Mouse (Mus musculus) lung, embryonic 16.5 days (tissue): ENCODE measurements at regions not wholly inside any gene's neighbourhood (a gene's known extent, or its start where the extent isn't known, plus 50 kb on each side); places are given as distances from the start of the nearest gene placed in this dataset.

ENCODE experiments used
- ATAC-seq: fragments of 200-750 bp; cut with Nextera tagmentation; 2 replicates; pipeline ENCODE4 v1.8.0; 2017; ENCODE audit warnings: low read depth, mild to moderate bottlenecking, moderate library complexity
- H3K27ac ChIP-seq: fragments of 300-500 bp; sonication (generic); 2 replicates; pipeline ENCODE4 v1.5.1; 2014; ENCODE audit warnings: mild to moderate bottlenecking, control low read depth, low read length
- H3K27me3 ChIP-seq: fragments of 300-500 bp; sonication (generic); 2 replicates; pipeline ENCODE4 v1.6.1; 2014; ENCODE audit warnings: low read depth, low read length, mixed read lengths; ENCODE audit not compliant: control insufficient read depth, insufficient read depth
- H3K36me3 ChIP-seq: fragments of 300-500 bp; sonication (generic); 2 replicates; pipeline ENCODE4 v1.6.1; 2014; ENCODE audit warnings: low read length; ENCODE audit not compliant: control insufficient read depth, insufficient read depth
- H3K4me1 ChIP-seq: fragments of 300-500 bp; sonication (generic); replicated peaks from 2 replicates; pipeline ENCODE4 v1.6.1; 2014; ENCODE audit warnings: low read length, mixed read lengths; ENCODE audit not compliant: control insufficient read depth, insufficient read depth
- H3K4me2 ChIP-seq: fragments of 300-500 bp; sonication (generic); 2 replicates; pipeline ENCODE4 v1.6.1; 2014; ENCODE audit warnings: low read depth, low read length, control low read depth
- H3K4me3 ChIP-seq: fragments of 300-500 bp; sonication (generic); 2 replicates; pipeline ENCODE4 v1.5.1; 2014; ENCODE audit warnings: mild to moderate bottlenecking, low read length, control low read depth
- H3K9ac ChIP-seq: fragments of 300-500 bp; sonication (generic); 2 replicates; pipeline ENCODE4 v1.6.1; 2014; ENCODE audit warnings: low read length, control low read depth
- H3K9me3 ChIP-seq: fragments of 300-500 bp; sonication (generic); 2 replicates; pipeline ENCODE4 v1.6.1; 2016; ENCODE audit warnings: low read length; ENCODE audit not compliant: control insufficient read depth
- WGBS: fragments of 180-500 bp; shearing (Covaris S2); extraction: QIAGEN DNeasy Blood & Tissue Kit; methylation state at CpG from one replicate; pipeline ENCODE4 v1.1.7; 2014; 5-methylcytosine and 5-hydroxymethylcytosine counted together

- Histone ChIP-seq H3K9ac (no peak overlapping the region), H3K4me3 (no peak overlapping the region), H3K27me3 (peaks cover 31% of the 10 kb centered on the region), H3K27ac (no peak overlapping the region), H3K4me1 (no peaks in the 10 kb centered on the region), H3K9me3 (no peaks in the 10 kb centered on the region), H3K36me3 (no peaks in the 10 kb centered on the region), H3K4me2 (no peak overlapping the region)
- 42% methylated on average over 8 of the region's 8 CpGs for WGBS
- no peak for ATAC-seq
Measured at GRCm38 (mm10) chr9:99995204-99995603, 119.2 kb upstream of the Sox14 start.

- no peaks in the 10 kb centered on the region for H3K4me1 ChIP-seq
- ATAC-seq, result no peak
- no peak overlapping the region for H3K4me3 ChIP-seq
- H3K4me2 ChIP-seq, result no peak overlapping the region
- no peak overlapping the region for H3K27ac ChIP-seq
- no peaks in the 10 kb centered on the region for H3K36me3 ChIP-seq
- 1% methylated on average over 30 of the region's 30 CpGs for WGBS
- H3K9ac ChIP-seq, result no peak overlapping the region
- peaks cover 31% of the 10 kb centered on the region for H3K27me3 ChIP-seq
- H3K9me3 ChIP-seq, result no peaks in the 10 kb centered on the region
Measured at GRCm38 (mm10) chr9:99994285-99995144, 118.5 kb upstream of the Sox14 start.

- no peak overlapping the region for H3K4me3 ChIP-seq
- no peak overlapping the region for H3K4me2 ChIP-seq
- ATAC-seq, result no peak
- 13% methylated on average over 1 of the region's 1 CpGs for WGBS
- H3K27ac ChIP-seq, result no peak overlapping the region
- peaks cover 4% of the 10 kb centered on the region; the same call in 1 of the 2 replicates for H3K9me3 ChIP-seq
- H3K36me3 ChIP-seq, result no peaks in the 10 kb centered on the region
- no peak overlapping the region for H3K9ac ChIP-seq
- H3K27me3 ChIP-seq, result peaks cover 21% of the 10 kb centered on the region; the same call in 1 of the 2 replicates
- H3K4me1 ChIP-seq, result no peaks in the 10 kb centered on the region
Measured at GRCm38 (mm10) chr9:99987376-99987775, 111.4 kb upstream of the Sox14 start.

- Histone ChIP-seq H3K36me3 (no peaks in the 10 kb centered on the region), H3K9me3 (no peaks in the 10 kb centered on the region), H3K27me3 (peaks cover 21% of the 10 kb centered on the region), H3K27ac (no peak overlapping the region), H3K4me2 (no peak overlapping the region), H3K9ac (no peak overlapping the region), H3K4me1 (no peaks in the 10 kb centered on the region), H3K4me3 (no peak overlapping the region)
- WGBS, result 58% methylated on average over 1 of the region's 1 CpGs
- peak; percentile 70; the same call in 1 of the 2 replicates for ATAC-seq
Measured at GRCm38 (mm10) chr9:99980734-99981133, 104.8 kb upstream of the Sox14 start.

GRCm38 (mm10) chr9:99961561-99961960 is 85.6 kb upstream of the Sox14 start:
- H3K9ac ChIP-seq, result no peak overlapping the region
- peak; percentile 41; the same call in 1 of the 2 replicates for ATAC-seq
- no peaks in the 10 kb centered on the region for H3K27me3 ChIP-seq
- no peaks in the 10 kb centered on the region for H3K4me1 ChIP-seq
- H3K36me3 ChIP-seq, result no peaks in the 10 kb centered on the region
- no peak overlapping the region for H3K4me3 ChIP-seq
- H3K9me3 ChIP-seq, result no peaks in the 10 kb centered on the region
- no peak overlapping the region for H3K27ac ChIP-seq
- H3K4me2 ChIP-seq, result no peak overlapping the region

- Histone ChIP-seq H3K4me3 (no peak overlapping the region), H3K27ac (no peak overlapping the region), H3K9me3 (no peaks in the 10 kb centered on the region), H3K9ac (no peak overlapping the region), H3K36me3 (no peaks in the 10 kb centered on the region), H3K4me1 (no peaks in the 10 kb centered on the region), H3K4me2 (no peak overlapping the region), H3K27me3 (no peaks in the 10 kb centered on the region)
- WGBS, result 70% methylated on average over 10 of the region's 10 CpGs
- no peak for ATAC-seq
Measured at GRCm38 (mm10) chr9:99954720-99955119, 78.8 kb upstream of the Sox14 start.

- Histone ChIP-seq H3K9me3 (no peaks in the 10 kb centered on the region), H3K27ac (no peak overlapping the region), H3K36me3 (no peaks in the 10 kb centered on the region), H3K4me2 (no peak overlapping the region), H3K9ac (no peak overlapping the region), H3K27me3 (no peaks in the 10 kb centered on the region), H3K4me1 (no peaks in the 10 kb centered on the region), H3K4me3 (no peak overlapping the region)
- 75% methylated on average over 6 of the region's 6 CpGs for WGBS
- ATAC-seq, result no peak
Measured at GRCm38 (mm10) chr9:99954038-99954618, 78.2 kb upstream of the Sox14 start.
